Mouse (Mus musculus) CD4-positive helper T cell, adult 2 months (primary cell): ENCODE measurements around the gene Pex7.
A peak's percentile ranks its signal among the peaks of the same experiment; 100 is the strongest.

Source experiments
- DNase-seq: peaks from one replicate; pipeline ENCODE4 v3.0.0-alpha.2; 2012; ENCODE audit warnings: low read depth, missing footprints, low spot score

Gene Pex7

DNA sequence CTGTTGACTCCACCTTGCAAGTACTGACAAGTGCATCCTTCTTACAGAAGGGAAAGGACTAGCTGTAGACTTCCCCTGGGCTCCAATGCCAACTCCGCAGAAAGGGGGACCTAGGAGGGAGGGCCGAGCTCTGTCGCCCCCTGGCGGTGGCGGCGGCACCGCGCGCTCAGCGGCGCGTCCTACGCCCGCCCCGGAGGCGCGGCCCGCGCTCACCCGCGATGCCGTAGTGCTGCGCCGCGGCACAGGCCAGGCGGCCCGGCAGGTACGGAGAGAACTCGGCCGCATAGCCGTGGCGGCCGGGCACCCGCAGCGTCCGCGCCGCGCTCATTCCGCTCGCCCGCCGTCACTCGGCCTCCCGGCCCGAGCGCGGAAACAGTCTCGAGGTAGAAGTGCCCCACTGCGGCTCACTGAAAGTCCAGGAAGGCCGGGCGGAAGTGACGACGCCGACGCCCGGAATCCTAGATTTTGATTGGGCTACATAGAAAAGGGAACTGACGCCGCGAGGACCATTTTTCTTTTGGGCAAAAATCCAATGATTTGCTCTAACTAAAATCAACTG, at the start of gene Pex7:
Pex7 (minus strand) TSS at position 444 of the 559 bp plus-strand sequence.
- DNase-seq = peak; percentile 96

DNA sequence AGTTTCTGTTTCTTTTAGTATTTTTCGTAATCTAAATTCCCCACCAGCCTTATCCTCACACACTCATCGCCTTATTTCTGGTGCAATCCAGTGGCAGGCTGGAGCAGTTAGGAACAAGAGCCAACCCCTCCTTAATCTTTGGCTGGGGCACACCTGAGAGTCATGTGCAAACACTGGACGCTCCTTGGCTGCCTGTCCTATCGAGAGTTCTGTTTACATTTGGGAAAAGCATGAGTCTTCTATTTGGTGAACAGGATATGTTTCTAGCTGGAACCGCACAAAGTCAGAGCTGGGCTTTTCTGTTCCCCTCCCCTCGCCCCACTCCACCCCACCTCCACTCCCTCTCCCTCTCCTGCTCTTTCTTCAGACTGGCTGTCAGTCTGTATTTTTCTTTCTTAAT, 49.3 kb upstream of the Pex7 start:
- DNase-seq = no peak

DNA sequence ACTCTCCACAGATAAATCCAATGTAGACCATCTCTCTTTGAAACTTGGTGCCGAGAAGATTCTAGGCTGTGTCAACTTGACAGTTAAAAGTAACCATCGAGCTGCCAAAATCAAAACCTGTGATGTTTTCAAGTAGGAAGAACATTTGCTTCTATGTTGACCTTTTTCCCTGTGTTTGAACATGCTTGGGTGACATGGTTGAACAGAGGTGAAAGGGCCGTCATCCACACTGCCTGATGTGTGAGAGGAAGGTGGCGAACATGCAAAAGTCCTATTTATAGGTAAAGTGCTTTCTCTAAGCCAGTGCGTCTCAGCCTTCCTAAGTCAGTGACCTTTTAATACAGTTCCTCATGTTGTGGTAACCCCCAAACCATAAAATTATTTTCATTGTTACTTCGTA, 48.3 kb upstream of the Pex7 start:
- DNase-seq = no peak

DNA sequence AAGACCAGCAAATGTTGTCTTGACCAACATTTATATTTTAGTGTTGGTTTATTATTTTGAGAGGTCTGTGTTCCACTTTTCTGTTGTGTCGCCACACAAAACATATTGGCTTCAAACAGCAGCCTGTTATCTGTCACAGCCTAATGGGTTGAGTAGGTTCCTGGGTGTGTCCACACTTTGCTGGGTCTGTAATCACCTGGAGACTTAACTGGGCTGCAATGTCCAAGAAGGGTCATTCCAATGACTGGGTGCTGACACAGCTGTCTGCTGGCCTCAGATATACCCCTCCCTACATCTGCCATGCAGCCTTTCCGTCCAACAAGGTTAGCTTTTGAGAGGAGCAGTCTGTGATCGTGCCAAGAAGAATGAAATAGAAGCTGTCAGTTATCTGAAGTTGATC, 47.1 kb upstream of the Pex7 start:
- no peak for DNase-seq

DNA sequence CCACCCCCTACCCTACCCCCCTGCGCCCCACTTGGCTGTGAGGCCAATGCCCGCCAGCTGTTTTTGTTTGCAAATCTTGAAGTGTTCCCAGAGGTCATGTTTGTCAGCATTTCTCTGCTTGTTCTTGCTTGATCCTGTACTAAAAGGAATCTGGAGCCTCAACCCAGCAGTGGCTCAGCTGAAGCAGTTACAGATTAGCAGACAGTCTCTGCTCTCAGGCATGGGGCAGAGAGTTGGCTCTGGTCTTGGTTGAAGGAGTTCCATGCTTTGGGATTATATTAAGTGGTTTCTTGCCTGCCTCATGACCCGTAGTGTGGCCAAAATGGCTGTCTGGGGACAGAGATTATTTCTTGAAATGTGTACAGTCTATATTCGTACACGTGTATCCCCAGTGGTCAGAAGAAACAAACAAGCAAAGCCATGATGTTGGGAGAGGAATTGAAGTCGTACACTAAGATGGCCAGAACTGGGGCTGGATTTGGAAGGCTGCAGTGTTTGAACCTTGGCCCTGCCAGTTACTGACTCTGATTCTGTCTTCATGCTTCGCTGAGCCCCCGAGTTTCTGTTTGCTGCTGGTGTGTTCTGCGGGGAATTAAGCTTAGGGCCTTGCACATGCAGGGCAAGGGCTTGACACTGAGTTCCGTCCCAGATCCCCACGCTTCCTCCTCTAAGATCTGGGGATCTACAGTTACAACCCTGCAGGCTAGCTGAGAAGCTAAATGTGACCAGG, 45.7 kb upstream of the Pex7 start:
- no peak for DNase-seq

DNA sequence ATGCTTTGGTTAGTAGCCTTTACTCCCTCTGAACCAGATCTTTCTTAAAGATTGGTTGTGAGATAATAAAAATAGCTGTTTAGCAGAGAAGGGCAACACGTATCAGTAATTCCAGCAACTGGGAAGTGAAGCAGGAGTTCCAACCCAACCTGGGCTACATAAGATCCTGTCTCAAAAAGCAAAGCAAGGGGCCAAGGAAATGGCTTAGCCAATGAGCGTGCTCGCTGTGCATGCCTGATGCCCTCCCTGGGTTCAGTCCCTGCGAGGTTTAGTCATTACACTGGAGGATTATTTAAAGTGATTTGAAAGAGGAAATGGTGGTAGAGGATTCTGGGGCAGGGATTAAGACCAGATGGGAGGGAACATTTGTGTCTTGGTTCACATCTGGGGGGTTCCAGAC, 41.6 kb upstream of the Pex7 start:
- DNase-seq = no peak

DNA sequence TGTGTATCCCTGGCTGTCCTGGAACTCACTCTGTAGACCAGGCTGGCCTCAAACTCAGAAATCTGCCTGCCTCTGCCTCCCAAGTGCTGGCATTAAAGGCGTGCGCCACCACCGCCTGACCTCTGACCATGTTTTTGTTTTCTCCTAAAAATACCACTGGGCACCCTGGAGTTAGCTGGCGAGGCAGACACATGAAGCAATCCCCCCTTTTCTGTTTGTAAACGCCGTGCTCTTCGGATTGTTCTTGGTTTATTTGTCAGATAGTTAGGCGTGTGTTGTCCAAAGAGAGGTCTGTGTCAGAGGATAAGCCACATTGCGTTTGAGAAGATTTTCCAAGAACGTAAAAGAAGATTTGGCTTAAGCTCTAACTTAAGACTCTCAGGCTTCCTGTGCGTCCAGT, 40.9 kb upstream of the Pex7 start:
- DNase-seq = no peak

DNA sequence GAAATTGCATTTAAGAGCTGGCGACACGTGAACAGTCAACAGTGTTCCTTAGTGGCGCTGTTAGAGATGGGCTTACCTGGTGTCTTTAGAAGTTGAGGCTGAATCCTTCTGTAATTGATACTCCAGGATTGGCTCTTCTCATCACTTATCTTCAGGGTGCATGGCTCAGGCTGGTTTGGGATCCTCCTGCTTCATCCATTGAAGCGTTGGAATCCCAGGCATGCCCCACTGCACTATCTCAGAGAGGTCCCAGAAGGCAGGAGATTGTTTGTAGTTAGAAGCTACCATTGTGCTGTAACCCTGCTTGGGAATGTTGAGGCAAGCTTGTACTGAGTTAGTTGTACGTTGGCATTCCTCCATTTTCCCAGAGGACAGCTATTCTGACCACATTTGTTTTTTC, 40.4 kb upstream of the Pex7 start:
- DNase-seq = no peak

DNA sequence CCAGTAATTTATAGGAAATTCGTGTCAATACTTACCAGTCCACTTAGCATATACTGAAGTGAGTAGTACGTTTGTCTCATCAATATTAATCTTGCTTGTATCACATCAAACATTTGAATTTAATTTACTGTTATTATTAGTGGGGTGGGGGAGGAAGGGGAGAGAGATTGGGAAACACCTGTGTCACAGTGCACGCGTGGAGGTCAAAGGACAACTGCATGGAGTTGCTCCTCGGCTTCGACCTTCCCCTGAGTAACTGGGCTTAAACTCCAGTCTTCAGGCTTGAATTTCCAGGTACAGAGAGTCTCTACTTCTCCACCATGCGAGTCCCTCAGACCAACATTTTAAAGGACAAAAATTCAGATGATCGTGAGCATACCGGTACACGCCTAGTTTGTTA, 40.0 kb upstream of the Pex7 start:
- DNase-seq = no peak

DNA sequence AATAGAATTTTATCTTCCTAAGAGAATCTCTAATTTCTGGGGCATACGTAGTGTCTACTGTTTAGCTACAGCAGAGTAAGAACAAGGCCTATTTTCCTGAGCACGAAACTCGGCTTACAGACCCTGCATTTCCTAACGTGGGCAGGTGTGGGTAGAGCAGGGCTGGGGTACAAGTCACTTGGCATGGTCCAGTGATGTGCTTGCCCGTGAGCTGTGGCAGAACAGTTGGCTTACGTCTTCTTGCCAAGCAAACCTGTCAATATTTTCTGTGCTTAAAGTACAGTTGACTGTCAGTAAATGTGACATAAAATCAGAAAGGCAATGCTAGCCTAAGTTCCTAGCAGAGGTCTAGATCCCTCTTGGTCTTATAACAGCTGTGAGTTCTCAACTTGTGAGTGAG, 39.2 kb upstream of the Pex7 start:
- no peak for DNase-seq

DNA sequence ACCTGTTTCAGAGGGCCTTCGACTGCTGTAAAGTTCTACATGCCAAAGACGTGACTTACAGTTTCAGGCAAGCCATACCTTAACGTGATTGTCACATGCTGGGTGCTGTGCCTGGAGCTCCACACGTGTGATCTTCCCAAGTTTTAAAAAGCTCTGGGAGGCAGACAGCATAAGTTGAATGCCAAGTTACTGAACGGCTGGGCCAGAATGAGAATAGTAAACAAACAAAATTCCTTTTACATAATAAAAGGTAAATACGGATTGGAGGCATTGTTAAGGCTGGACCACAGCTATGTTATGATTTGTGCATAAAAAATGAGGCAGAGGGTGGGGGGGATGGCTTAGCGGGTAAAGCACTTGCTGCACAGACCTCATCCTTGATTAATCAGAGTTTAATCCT, 38.2 kb upstream of the Pex7 start:
- DNase-seq = no peak

DNA sequence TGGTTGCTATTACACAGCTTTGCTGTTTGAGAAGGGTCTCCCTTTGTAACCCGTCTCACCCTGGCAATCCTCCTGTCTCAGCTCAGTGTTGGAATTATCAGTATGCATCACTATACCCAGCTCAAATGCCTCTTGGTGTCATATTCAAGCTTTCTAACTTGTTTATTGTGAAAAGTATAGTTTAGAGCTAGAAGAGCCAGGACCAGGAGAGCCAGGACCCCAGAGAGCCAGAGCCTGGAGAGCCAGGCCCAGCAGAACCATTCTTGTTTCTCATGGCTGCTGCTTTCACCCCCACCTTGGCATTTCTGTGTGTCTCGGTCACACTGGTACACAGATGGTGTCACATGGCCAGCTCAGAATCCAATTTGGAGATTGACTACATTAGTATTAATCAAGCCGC, 35.1 kb upstream of the Pex7 start:
- no peak for DNase-seq

DNA sequence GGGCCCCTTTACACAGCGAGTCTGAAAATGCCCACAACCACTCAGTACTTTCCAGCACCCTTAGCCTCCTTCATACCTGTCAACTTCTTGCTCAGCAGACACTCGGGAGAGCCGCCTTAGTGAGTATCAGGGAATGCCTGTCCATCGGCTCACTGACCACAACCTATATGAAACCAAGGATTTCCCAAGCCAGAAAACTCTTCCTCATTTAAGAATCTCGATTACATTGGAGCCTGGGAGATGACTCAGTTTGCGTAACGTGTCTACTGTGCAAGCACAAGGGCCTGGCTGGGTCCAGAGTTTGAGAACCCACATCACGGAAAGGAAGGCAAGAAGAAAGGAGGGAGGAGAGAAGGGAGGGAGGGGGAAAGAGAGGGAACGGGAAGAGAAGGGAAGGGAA, 34.4 kb upstream of the Pex7 start:
- no peak for DNase-seq

DNA sequence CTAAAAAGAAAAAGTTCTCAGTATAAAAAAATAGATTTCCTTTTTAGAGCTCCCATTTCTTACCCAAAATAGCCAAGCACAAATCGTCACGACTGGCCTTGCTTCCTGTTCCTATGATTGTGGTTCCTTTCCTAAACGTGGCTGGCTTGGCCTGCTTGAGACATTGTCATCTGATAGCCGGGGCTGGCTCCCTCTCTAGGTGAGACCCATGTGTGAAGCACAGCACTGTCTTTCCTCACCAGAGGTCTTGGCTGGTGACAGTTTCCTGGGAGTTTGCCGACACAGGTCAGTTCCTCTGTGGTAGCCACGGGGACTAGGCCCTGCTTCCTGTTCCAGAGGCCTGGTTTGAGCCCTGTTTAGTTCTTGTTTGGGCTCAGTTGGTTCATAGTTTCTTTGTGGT, 33.6 kb upstream of the Pex7 start:
- DNase-seq = no peak

DNA sequence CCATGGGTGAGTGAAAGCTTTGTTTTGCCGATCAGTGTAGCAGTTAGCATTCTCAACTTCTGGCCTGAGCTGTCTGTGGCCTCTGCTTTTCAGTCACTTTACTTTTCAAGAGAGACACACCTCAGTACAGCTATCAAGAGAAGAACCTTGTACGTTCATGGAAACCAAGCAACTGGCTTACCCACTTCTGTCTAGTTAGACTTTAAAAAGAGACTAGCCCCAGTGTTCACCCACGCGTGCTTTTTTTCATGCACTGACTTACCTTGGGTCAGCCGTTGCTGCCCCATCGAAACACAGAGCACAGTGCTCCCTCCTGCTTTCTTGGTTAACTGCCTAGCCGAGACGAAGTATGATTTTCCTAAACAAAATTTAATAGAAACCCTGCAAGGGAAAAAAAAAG, 33.1 kb upstream of the Pex7 start:
- DNase-seq = no peak

DNA sequence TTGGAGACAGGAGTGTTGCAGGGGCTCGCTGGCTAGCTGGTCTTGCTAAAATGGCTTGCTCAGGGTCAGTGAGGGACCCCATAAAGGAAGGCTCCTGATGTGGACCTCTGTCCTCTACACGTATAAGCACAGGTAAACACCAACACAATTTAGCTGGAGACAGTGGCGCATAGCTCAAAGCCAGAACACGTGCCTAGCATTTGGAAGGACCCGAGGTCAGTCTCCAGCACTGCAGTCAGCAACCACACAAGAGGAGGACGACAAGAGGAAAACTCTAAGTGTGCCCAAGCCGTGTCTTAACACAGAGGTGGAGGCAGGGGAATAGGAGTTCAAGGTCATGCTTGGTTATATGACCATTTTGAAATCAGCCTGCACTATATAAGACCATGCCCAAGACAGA, 32.6 kb upstream of the Pex7 start:
- no peak for DNase-seq

DNA sequence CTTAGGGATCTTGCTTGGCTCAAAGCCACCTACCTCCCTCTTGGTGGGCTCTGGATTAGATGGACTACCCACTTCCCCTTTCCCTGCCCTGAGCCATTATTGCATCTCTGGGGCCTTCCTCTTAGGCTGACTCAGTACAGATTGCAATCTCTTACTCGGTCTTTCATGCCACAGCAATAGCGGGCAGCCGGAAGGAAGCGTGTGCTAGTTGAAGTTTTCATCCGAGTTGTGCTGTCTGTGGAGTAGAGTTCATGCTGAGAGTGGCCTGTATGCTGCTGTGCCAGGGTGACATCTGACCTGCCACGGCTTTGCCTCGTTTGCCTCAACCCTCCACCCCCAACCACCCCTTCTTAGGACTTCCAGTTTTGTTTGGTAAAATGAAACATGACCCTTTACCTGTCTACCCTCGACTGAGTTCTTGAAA, 31.8 kb upstream of the Pex7 start:
- DNase-seq = peak; percentile 77

DNA sequence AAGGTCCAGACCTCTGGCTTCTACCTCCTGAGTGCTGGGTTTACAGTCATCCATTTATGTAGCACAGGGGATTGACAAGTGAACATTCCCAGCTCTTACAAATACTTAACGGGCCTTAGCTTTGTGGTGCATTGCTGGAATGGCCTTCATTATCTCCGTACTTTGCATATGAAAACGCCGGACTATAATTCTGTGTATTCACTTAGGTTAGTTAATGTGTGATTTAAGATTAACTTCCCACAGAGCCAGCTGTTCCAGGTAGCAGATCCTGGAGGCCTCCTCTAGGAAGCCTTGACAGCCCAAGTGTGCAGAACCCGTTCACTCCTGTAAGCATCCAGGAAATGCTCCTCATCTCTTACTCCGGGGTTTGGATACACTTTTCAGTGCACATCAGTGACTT, 31.2 kb upstream of the Pex7 start:
- no peak for DNase-seq

DNA sequence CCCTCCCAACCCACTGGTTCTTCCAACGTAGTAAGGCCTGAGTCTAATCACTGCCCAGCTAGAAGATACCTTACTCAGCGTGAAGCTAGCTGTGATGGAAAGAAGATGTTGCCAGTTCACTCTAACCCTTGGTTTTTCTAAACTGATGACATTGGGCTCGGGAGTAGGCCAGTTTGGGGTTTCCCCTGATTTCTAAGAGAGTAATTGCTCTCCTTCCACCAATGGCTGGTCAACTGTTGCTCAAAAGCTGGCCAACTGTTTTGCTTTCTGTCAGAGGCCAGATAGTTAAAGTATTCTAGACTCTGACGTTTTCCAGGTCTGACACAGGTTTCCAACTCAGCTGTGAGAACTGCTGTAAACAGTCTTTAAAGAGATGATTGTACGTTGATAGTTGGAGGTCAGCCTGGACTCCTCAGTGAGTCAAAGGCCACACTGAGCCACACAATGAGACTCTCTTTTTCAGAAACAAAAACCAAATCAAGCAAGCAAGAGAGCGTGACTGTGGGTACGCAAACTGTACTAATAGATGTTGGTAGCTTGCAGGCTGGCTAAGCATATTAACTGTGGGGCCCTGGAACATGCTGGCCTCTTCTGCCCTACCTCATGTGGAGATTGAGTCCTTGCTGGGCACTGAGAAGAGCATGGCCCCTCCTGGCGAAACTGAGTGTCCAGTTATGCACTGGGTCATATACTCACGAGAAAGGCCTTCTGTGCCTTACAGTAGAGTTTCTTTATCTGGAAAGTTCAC, 29.6 kb upstream of the Pex7 start:
- DNase-seq = no peak

DNA sequence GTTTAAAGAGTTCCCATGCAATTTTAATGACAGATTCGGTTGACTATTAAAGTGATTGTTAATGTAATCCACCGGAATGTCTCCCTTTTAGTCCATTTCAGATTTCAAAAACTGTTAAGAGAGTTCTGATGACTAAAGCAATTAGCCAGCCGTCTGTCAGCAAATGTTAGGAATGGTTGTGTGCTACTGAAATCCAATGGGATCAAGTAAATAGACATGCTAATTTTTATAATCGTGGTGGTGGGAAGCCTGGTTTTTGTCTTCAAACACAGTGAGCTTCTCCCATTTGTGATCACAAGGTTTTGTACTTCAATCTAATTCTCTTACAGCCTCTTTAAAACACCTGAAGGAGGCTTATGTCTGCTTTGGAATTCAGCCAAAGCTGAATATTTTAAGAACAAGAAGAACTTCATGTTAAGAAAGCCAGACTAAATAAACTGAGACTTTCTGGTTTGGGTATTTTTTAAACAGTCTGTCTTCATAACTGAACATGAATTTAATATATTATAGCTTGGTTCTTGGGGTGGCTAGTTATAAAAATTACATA, 28.4 kb upstream of the Pex7 start:
- DNase-seq = no peak

DNA sequence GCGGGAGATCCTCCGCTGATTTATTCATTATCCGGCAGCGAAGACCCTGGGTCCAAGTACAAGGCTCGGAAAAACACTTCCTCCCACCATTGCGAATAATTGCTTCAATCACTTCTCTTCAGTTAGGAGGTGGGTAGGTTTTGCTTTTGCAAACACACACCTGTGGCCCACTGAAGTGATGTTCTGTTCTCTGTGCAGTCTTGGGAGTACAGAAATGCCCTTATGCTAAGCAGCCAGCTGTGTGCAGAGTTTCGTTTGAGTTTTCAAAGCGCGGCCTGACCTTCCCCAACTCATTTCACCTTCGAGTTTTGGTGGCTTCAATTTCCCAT, 27.8 kb upstream of the Pex7 start:
- DNase-seq = no peak

DNA sequence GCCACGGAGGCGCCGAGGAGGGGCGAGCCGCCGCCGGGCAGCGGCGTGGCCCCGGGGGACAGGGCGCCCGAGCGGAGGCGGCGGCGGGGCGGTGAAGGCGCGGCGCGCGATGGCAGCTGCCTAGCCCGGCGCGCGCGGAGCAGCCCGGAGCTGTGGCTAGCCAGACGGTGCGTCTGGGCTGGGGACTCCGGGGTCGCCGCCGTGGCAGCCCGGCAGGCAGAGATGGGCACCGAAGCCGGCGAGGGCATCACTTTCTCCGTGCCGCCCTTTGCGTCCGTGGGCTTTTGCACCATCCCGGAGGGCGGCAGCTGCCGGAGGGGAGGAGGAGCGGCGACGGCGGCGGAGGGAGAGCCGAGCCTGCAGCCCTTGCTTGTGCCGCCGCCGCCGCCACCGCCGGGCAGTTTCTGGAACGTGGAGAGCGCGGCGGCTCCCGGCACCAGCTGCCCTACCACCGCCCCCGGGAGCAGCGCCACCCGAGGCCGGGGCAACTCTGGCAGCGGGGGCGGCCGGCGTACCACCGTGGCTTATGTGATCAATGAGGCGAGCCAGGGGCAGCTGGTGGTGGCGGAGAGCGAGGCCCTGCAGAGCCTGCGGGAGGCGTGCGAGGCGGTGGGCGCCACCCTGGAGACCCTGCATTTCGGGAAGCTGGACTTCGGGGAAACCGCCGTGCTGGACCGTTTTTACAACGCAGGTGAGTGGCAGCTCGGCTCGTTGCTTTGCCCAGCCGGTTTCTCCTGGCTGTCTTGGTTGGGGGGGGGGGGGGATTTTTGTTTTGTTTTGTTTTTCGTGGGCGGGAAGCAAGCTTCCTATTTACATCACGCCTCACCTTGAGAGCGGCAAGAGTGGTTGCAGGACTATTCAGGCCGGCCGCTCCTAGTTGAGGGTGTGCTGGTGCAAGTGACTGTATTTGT, 27.1 kb upstream of the Pex7 start, which contains the start of gene Map3k5:
Map3k5 (plus strand) TSS at position 89 of the 911 bp plus-strand sequence.
- DNase-seq = peak; percentile 67
